In genomic region chr11:84290781-84291180, GRCm38 (mm10) we compare ENCODE assay signal across 27 mouse cellular contexts.
A peak's percentile ranks its signal among the peaks of the same experiment; 100 is the strongest.
DNase-seq lines count a peak whose midpoint lies in the region; ATAC-seq and TF ChIP-seq lines count a peak whose summit lies in the region.
"Had no signal": no experiment of that assay in that cellular context is flagged by ENCODE, and none has a peak within 500 bp of the region (broad histone marks: within the 10 kb centered on the region; RNA-seq: fewer than 3 reads in every experiment).

No protein-coding gene starts in this region.

- H3K9me3 ChIP-seq in heart, embryonic 12.5 days (replicated peaks): no peaks in the 10 kb centered on the region
- H3K9me3 ChIP-seq in heart, postnatal 0 days (replicated peaks; ENCODE audit: control insufficient read depth, low read length): no peaks in the 10 kb centered on the region
- H3K9me3 ChIP-seq in lung, embryonic 14.5 days (ENCODE audit: low read depth, low read length): no peaks in the 10 kb centered on the region
- H3K9me3 ChIP-seq: embryonic facial prominence, embryonic 15.5 days; G1E; hindbrain, embryonic 10.5 days; intestine, embryonic 15.5 days; limb, embryonic 10.5 days; midbrain, embryonic 12.5 days; neural tube, embryonic 15.5 days; stomach, embryonic 15.5 days had no signal

- 39% methylated on average over 3 of the region's 3 CpGs for WGBS in heart, embryonic 12.5 days
- WGBS in heart, postnatal 0 days: 21% methylated on average over 3 of the region's 3 CpGs
- 56% methylated on average over 3 of the region's 3 CpGs for WGBS in lung, embryonic 14.5 days
- WGBS in lung, adult 2 months: 50% methylated on average over 3 of the region's 3 CpGs

- no peak overlapping the region for H3K4me3 ChIP-seq in heart, embryonic 12.5 days
- no peak overlapping the region for H3K4me3 ChIP-seq in heart, postnatal 0 days (ENCODE audit: low read depth, low read length)
- H3K4me3 ChIP-seq in lung, embryonic 14.5 days (ENCODE audit: low read depth, low read length): no peak overlapping the region
- H3K4me3 ChIP-seq in lung, adult 2 months (replicated peaks; ENCODE audit: extremely low read depth, low read depth, low read length): no peak overlapping the region
- H3K4me3 ChIP-seq: embryonic facial prominence, embryonic 15.5 days; hindbrain, embryonic 10.5 days; intestine, embryonic 15.5 days; layer of hippocampus, adult 2 months; limb, embryonic 10.5 days; midbrain, embryonic 12.5 days; neural tube, embryonic 15.5 days; stomach, embryonic 15.5 days had no signal

- H3K27ac ChIP-seq in heart, embryonic 12.5 days (ENCODE audit: poor library complexity, severe bottlenecking): no peak overlapping the region
- no peak overlapping the region for H3K27ac ChIP-seq in heart, postnatal 0 days (ENCODE audit: low read depth)
- no peak overlapping the region for H3K27ac ChIP-seq in lung, embryonic 14.5 days (ENCODE audit: low read depth)
- H3K27ac ChIP-seq: embryonic facial prominence, embryonic 15.5 days; hindbrain, embryonic 10.5 days; intestine, embryonic 15.5 days; layer of hippocampus, adult 2 months; limb, embryonic 10.5 days; midbrain, embryonic 12.5 days; neural tube, embryonic 15.5 days; stomach, embryonic 15.5 days had no signal

- no peak for TF ChIP-seq CTCF in heart, postnatal 0 days (IDR thresholded peaks at IDR 0.05; ENCODE audit: low read depth)
- no peak for TF ChIP-seq CTCF in lung, embryonic 14.5 days (IDR thresholded peaks at IDR 0.05; ENCODE audit: low read depth)
- TF ChIP-seq CTCF in lung, adult 2 months (IDR thresholded peaks at IDR 0.05; ENCODE audit: insufficient read depth, low read length): no peak

- H3K9ac ChIP-seq in heart, embryonic 12.5 days: no peak overlapping the region
- H3K9ac ChIP-seq in heart, postnatal 0 days (replicated peaks; ENCODE audit: low read depth, low read length): no peak overlapping the region
- no peak overlapping the region for H3K9ac ChIP-seq in lung, embryonic 14.5 days
- H3K9ac ChIP-seq: embryonic facial prominence, embryonic 15.5 days; intestine, embryonic 15.5 days; liver, postnatal 0 days; midbrain, embryonic 12.5 days; neural tube, embryonic 15.5 days; stomach, embryonic 15.5 days had no signal

- no peaks in the 10 kb centered on the region for H3K27me3 ChIP-seq in heart, embryonic 12.5 days (replicated peaks)
- no peaks in the 10 kb centered on the region for H3K27me3 ChIP-seq in heart, postnatal 0 days (ENCODE audit: control insufficient read depth, insufficient read depth, low read length)
- no peaks in the 10 kb centered on the region for H3K27me3 ChIP-seq in lung, embryonic 14.5 days (ENCODE audit: insufficient read depth, low read length)
- H3K27me3 ChIP-seq: embryonic facial prominence, embryonic 15.5 days; intestine, embryonic 15.5 days; midbrain, embryonic 12.5 days; neural tube, embryonic 15.5 days; Patski; stomach, embryonic 15.5 days had no signal

- peak; percentile 22 to 30 for DNase-seq in heart, adult 18-20 months
- DNase-seq in heart, postnatal 0 days (ENCODE audit: low spot score): peak; percentile 56
- DNase-seq in heart, adult 11 months: no peak
- peak; percentile 16 for DNase-seq in lung, embryonic 14.5 days
- DNase-seq in lung, adult 2 months: no peak
- DNase-seq in thymus, postnatal 14 days: no peak
- DNase-seq: adrenal gland, adult 8-10 months; cerebellum, adult 9-11 months; liver; liver, postnatal 0 days; lung, postnatal 14 days; right cerebral cortex, adult 18-20 months; right cerebral cortex, postnatal 4 days; thymus, adult 18-20 months had no signal

- peaks cover 15% of the 10 kb centered on the region for H3K4me1 ChIP-seq in heart, embryonic 12.5 days (replicated peaks)
- H3K4me1 ChIP-seq in heart, postnatal 0 days (ENCODE audit: control insufficient read depth, insufficient read depth): peaks cover 6% of the 10 kb centered on the region
- H3K4me1 ChIP-seq in lung, embryonic 14.5 days (ENCODE audit: insufficient read depth): no peaks in the 10 kb centered on the region
- H3K4me1 ChIP-seq in lung, adult 2 months (ENCODE audit: control insufficient read depth, insufficient read depth, low read length): no peaks in the 10 kb centered on the region
- H3K4me1 ChIP-seq: embryonic facial prominence, embryonic 15.5 days; intestine, embryonic 15.5 days; limb, embryonic 10.5 days; neural tube, embryonic 15.5 days; stomach, embryonic 15.5 days had no signal

- TF ChIP-seq POLR2A in lung, adult 2 months (IDR thresholded peaks at IDR 0.05; ENCODE audit: borderline replicate concordance, extremely low read depth, low read depth, low read length): no peak

- TF ChIP-seq EP300 in heart, postnatal 0 days (IDR thresholded peaks at IDR 0.05; ENCODE audit: low read depth): no peak

- ATAC-seq in heart, embryonic 12.5 days (ENCODE audit: insufficient number of reproducible peaks, low FRiP score): no peak
- no peak for ATAC-seq in heart, postnatal 0 days (ENCODE audit: insufficient read depth, low read depth)
- no peak for ATAC-seq in lung, embryonic 14.5 days (ENCODE audit: insufficient read depth)
- ATAC-seq: forebrain, embryonic 14.5 days; hindbrain, embryonic 16.5 days; intestine, embryonic 15.5 days; liver, postnatal 0 days; Patski had no signal

- H3K36me3 ChIP-seq in heart, embryonic 12.5 days: peaks cover 3% of the 10 kb centered on the region; the same call in 1 of the 2 replicates
- peaks cover 5% of the 10 kb centered on the region; the same call in 1 of the 2 replicates for H3K36me3 ChIP-seq in heart, postnatal 0 days (replicated peaks; ENCODE audit: control insufficient read depth, insufficient read depth, low read length)
- H3K36me3 ChIP-seq in lung, embryonic 14.5 days (ENCODE audit: insufficient read depth): 0 out of 2 replicates have a peak, but pooled peaks cover 9% of the 10 kb centered on the region
- H3K36me3 ChIP-seq: intestine, embryonic 15.5 days; neural tube, embryonic 15.5 days had no signal

- H3K4me2 ChIP-seq in heart, embryonic 12.5 days: no peak overlapping the region
- H3K4me2 ChIP-seq in heart, postnatal 0 days (ENCODE audit: low read depth, low read length): 0 out of 2 replicates have a peak overlapping the region, but pooled peaks have one; percentile 25
- H3K4me2 ChIP-seq in lung, embryonic 14.5 days: no peak overlapping the region
- H3K4me2 ChIP-seq: embryonic facial prominence, embryonic 15.5 days; intestine, embryonic 15.5 days; midbrain, embryonic 12.5 days; neural tube, embryonic 15.5 days; stomach, embryonic 15.5 days had no signal

Comparison
In these comparisons a context has a peak if more than half of its experiments do, and no peak if none do; other contexts are left out.
1. DNase-seq: peak in heart, adult 18-20 months (2 of 2), heart, postnatal 0 days (single experiment) and lung, embryonic 14.5 days (single experiment); none in heart, adult 11 months (single experiment), lung, adult 2 months (single experiment) and thymus, postnatal 14 days (single experiment).